Mouse (Mus musculus) ES-E14 (cell line): ENCODE measurements around the gene Ide. TPM values are rescaled to one million over a fixed set of nuclear protein-coding genes. Genes with fewer than 3 reads are reported as not detected.

Experiments used
- DNase-seq: peaks from one replicate; pipeline ENCODE4 v3.0.0-alpha.2; 2013; ENCODE audit warnings: low read depth, low spot score
- H3K27ac ChIP-seq: 2 replicates; pipeline ENCODE4 v1.5.1; 2012; ENCODE audit warnings: low read depth, mild to moderate bottlenecking, low read length, moderate library complexity, mixed read lengths; ENCODE audit not compliant: poor library complexity, insufficient read depth, severe bottlenecking
- H3K36me3 ChIP-seq: 2 replicates; pipeline ENCODE4 v1.6.1; 2012; ENCODE audit warnings: mild to moderate bottlenecking, low read length, moderate library complexity, mixed read lengths; ENCODE audit not compliant: control insufficient read depth, poor library complexity, insufficient read depth, severe bottlenecking
- H3K4me1 ChIP-seq, 2 experiments: fragments of 150-350 bp in 1 of 2; sonication (generic) in 1 of 2; 2 replicates each; pipeline ENCODE4 v1.6.1; 2012; ENCODE audit warnings: low read length in 2 of 2, mild to moderate bottlenecking in 1 of 2, mixed read lengths in 1 of 2; ENCODE audit not compliant: control insufficient read depth in 2 of 2, insufficient read depth in 2 of 2, poor library complexity in 1 of 2
- H3K4me3 ChIP-seq, 2 experiments: fragments of 150-350 bp in 1 of 2; sonication (generic) in 1 of 2; 2 replicates each; pipeline ENCODE4 v1.5.1; 2012; ENCODE audit warnings: low read length in 2 of 2, low read depth in 1 of 2, mild to moderate bottlenecking in 1 of 2, mixed read lengths in 1 of 2; ENCODE audit not compliant: insufficient read depth in 1 of 2, poor library complexity in 1 of 2, severe bottlenecking in 1 of 2
- H3K9ac ChIP-seq: 2 replicates; pipeline ENCODE4 v1.6.1; 2012; ENCODE audit warnings: low read depth, mild to moderate bottlenecking, low read length, mixed read lengths; ENCODE audit not compliant: poor library complexity, insufficient read depth, severe bottlenecking
- H3K9me3 ChIP-seq: fragments of 150-350 bp; sonication (generic); 2 replicates; pipeline ENCODE4 v1.6.1; 2012; ENCODE audit warnings: low read depth, mild to moderate bottlenecking, low read length; ENCODE audit not compliant: control insufficient read depth, insufficient read depth
- CHD2 ChIP-seq: IDR thresholded peaks from 2 replicates; pipeline ENCODE4 v1.6.1; 2014; ENCODE audit warnings: mild to moderate bottlenecking, low read depth, low read length, inconsistent platforms
- HCFC1 ChIP-seq: IDR thresholded peaks from 2 replicates; pipeline ENCODE4 v1.6.1; 2012; ENCODE audit warnings: low read length, inconsistent platforms, borderline replicate concordance; ENCODE audit not compliant: insufficient read depth
- MAFK ChIP-seq: IDR thresholded peaks from 2 replicates; pipeline ENCODE4 v1.6.1; 2014; ENCODE audit warnings: mild to moderate bottlenecking, low read depth, low read length, inconsistent platforms; ENCODE audit not compliant: insufficient read depth
- ZC3H11A ChIP-seq: IDR thresholded peaks from 2 replicates; pipeline ENCODE4 v1.6.1; 2012; ENCODE audit warnings: low read depth, mild to moderate bottlenecking, inconsistent platforms, low read length, borderline replicate concordance
- ZNF384 ChIP-seq: IDR thresholded peaks from 2 replicates; pipeline ENCODE4 v1.6.1; 2012; ENCODE audit warnings: low read depth, low read length, inconsistent platforms
- in situ Hi-C, 2 experiments: fragments of 600-800 bp; cut with MboI; formaldehyde crosslinking; loops; one replicate each; pipeline ENCODE4 v1.15.1; 2025; ENCODE audit warnings: low sequenced_read_pairs in 2 of 2, inconsistent platforms in 1 of 2; ENCODE audit not compliant: unreplicated experiment in 2 of 2
- total RNA-seq: library from RNA; depleted of rRNA; stranded (reverse); fragments of 300-350 nt; gene quantifications from 2 replicates; pipeline ENCODE4 v1.2.3, GENCODE M21; 2012

Ide gene
- total RNA-seq, 1 experiment: 44.8 TPM

GRCm38 (mm10) chr19:37308941-37309340 is 28.7 kb downstream of the Ide start:
- Histone ChIP-seq H3K9ac (no peak overlapping the region), H3K4me1 (0 out of 4 replicates have a peak, but pooled peaks cover 0 to 2% of the 10 kb centered on the region in 2 experiments), H3K27ac (no peak overlapping the region), H3K9me3 (no peaks in the 10 kb centered on the region), H3K36me3 (peaks cover 37% of the 10 kb centered on the region), H3K4me3 (no peak overlapping the region)
- in situ Hi-C loops: no loop called here
- no peak for DNase-seq
- TF ChIP-seq MAFK (no peak), ZC3H11A (no peak), ZNF384 (no peak), CHD2 (no peak), HCFC1 (no peak)

GRCm38 (mm10) chr19:37307826-37308545 is 29.7 kb downstream of the Ide start:
- Histone ChIP-seq H3K27ac (no peak overlapping the region), H3K4me3 (no peak overlapping the region), H3K36me3 (peaks cover 39% of the 10 kb centered on the region), H3K9ac (no peak overlapping the region), H3K9me3 (no peaks in the 10 kb centered on the region), H3K4me1 (0 out of 4 replicates have a peak, but pooled peaks cover 0 to 2% of the 10 kb centered on the region in 2 experiments)
- in situ Hi-C loops: no loop called here
- DNase-seq: no peak
- TF ChIP-seq HCFC1 (no peak), ZC3H11A (no peak), CHD2 (no peak), MAFK (no peak), ZNF384 (no peak)

GRCm38 (mm10) chr19:37306176-37306575 is 31.5 kb downstream of the Ide start:
- in situ Hi-C loops: no loop called here
- DNase-seq: no peak
- no peak for TF ChIP-seq MAFK
- TF ChIP-seq HCFC1: no peak
- no peak for TF ChIP-seq CHD2
- TF ChIP-seq ZNF384: no peak
- TF ChIP-seq ZC3H11A: no peak

GRCm38 (mm10) chr19:37304866-37305265 is 32.8 kb downstream of the Ide start:
- TF ChIP-seq HCFC1: no peak
- no peak for TF ChIP-seq ZNF384
- TF ChIP-seq MAFK: no peak
- no peak for TF ChIP-seq CHD2
- TF ChIP-seq ZC3H11A: no peak
- no peak for DNase-seq
- in situ Hi-C loops: no loop called here
- Histone ChIP-seq H3K9me3 (no peaks in the 10 kb centered on the region), H3K27ac (no peak overlapping the region), H3K9ac (no peak overlapping the region), H3K4me3 (no peak overlapping the region), H3K36me3 (peaks cover 28% of the 10 kb centered on the region), H3K4me1 (no peaks in the 10 kb centered on the region)

More at GRCm38 (mm10) chr19:37306176-37306575, 31.5 kb downstream of the Ide start:
- Histone ChIP-seq H3K9ac (no peak overlapping the region), H3K9me3 (no peaks in the 10 kb centered on the region), H3K36me3 (peaks cover 35% of the 10 kb centered on the region), H3K4me3 (no peak overlapping the region), H3K4me1 (no peaks in the 10 kb centered on the region), H3K27ac (no peak overlapping the region)
